Mouse (Mus musculus): Measurements from ENCODE around the gene Dnajb11. TPM values are rescaled to one million over a fixed set of nuclear protein-coding genes. Genes with fewer than 3 reads are reported as not detected.

Gene Dnajb11
- total RNA-seq, 2 experiments from 2014 or later = 73.3 to 75.8 TPM

DNA sequence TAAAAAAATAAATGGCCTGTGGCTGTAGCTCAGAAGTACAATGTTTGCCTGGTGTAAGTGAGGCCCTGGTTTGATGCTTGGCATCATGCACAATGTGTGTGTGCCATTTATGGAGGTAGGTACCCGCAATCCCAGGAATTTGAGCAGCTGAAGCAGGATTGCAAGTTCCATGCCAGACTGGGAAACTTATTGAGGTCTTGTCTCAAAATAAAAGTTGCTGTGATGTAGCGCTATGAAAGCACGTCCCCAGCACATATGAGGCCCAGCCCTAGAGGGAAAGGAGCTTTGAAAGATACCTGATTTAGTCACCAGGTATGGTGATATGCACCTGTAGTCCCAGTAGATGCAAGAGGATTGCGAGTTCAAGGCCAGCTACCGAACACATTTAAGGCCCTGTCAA is 64.1 kb downstream of the Dnajb11 start:
- no peak for DNase-seq (ENCODE audit: low spot score in 2 of 2)

DNA sequence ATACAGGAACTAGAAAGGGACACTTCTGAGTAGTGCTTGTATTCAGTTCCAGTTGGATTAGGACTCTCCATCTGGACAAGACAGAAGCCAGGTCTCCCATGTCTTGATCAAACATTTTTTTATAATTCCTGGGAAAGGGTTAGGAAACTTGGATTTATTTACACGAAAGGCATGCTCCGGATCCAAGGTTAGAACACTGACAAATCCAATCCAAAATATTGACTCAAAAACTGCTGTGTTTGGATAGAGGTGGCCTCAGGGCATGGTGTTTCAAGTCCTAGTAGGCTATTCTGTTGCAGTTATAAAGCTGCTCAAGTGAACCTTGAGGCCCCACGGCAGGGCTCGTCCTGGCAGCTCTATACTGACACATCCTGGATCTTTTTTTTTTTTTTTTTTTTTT is 64.8 kb downstream of the Dnajb11 start:
- DNase-seq (ENCODE audit: low spot score in 2 of 2) = no peak

Other genes starting within 250 kb of the Dnajb11 start
- 1 to 10 TPM; 4.8 to 5.4 TPM for gene Dgkg, start 200.6 kb upstream of the Dnajb11 start, total RNA-seq (2021)
- not detected for gene Crygs, start 46.3 kb upstream of the Dnajb11 start, total RNA-seq (2021)
- 10 to 100 TPM; 21.4 to 23.4 TPM for gene Tbccd1, start 176 bp upstream of the Dnajb11 start, total RNA-seq (2021)
- gene Ahsg, start 33.4 kb downstream of the Dnajb11 start, total RNA-seq (2021) = 1,000 to 10,000 TPM in 1 of 2 experiments, 10 to 100 TPM in 1; 68.1 to 2,750 TPM
- gene Fetub, start 60.5 kb downstream of the Dnajb11 start, total RNA-seq (2021) = 100 to 1,000 TPM in 1 of 2 experiments, 10 to 100 TPM in 1; 10.1 to 134 TPM
- 10 to 100 TPM in 1 of 2 experiments, 1 to 10 TPM in 1; 2.6 to 86.2 TPM for gene Hrg, start 93.2 kb downstream of the Dnajb11 start, total RNA-seq (2021)
- gene Kng2, start 171.6 kb downstream of the Dnajb11 start, total RNA-seq (2021) = 10 to 100 TPM; 10.1 to 27.3 TPM
- 100 to 1,000 TPM in 1 of 2 experiments, 10 to 100 TPM in 1; 10.7 to 386 TPM for gene Kng1, start 200.0 kb downstream of the Dnajb11 start, total RNA-seq (2021)
- 100 to 1,000 TPM; 482 to 508 TPM for gene Eif4a2, start 249.6 kb downstream of the Dnajb11 start, total RNA-seq (2021)